Mouse (Mus musculus) heart, postnatal 0 days (tissue): ENCODE measurements around the gene Nfix. TPM values are rescaled to one million over a fixed set of nuclear protein-coding genes. Genes with fewer than 3 reads are reported as not detected.
A peak's percentile ranks its signal among the peaks of the same experiment; 100 is the strongest.

ENCODE experiments used
- ATAC-seq: fragments of 200-750 bp; cut with Nextera tagmentation; 2 replicates; pipeline ENCODE4 v1.8.0; 2017; ENCODE audit warnings: low read depth, moderate number of reproducible peaks, moderate library complexity; ENCODE audit not compliant: insufficient read depth
- DNase-seq: peaks from one replicate; pipeline ENCODE4 v3.0.0-alpha.2; 2016; ENCODE audit warnings: low spot score
- H3K27ac ChIP-seq: fragments of 300-500 bp; sonication (generic); 2 replicates; pipeline ENCODE4 v1.5.1; 2014; ENCODE audit warnings: low read depth, mild to moderate bottlenecking
- H3K27me3 ChIP-seq: fragments of 300-500 bp; sonication (generic); 2 replicates; pipeline ENCODE4 v1.6.1; 2014; ENCODE audit warnings: low read length, mixed read lengths; ENCODE audit not compliant: control insufficient read depth, insufficient read depth
- H3K36me3 ChIP-seq: fragments of 300-500 bp; sonication (generic); replicated peaks from 2 replicates; pipeline ENCODE4 v1.6.1; 2014; ENCODE audit warnings: low read length, mixed read lengths; ENCODE audit not compliant: control insufficient read depth, insufficient read depth
- H3K4me1 ChIP-seq: fragments of 300-500 bp; sonication (generic); 2 replicates; pipeline ENCODE4 v1.6.1; 2014; ENCODE audit warnings: antibody characterized with exemption; ENCODE audit not compliant: control insufficient read depth, insufficient read depth
- H3K4me2 ChIP-seq: fragments of 300-500 bp; sonication (generic); 2 replicates; pipeline ENCODE4 v1.6.1; 2014; ENCODE audit warnings: low read depth, mild to moderate bottlenecking, low read length, moderate library complexity
- H3K4me3 ChIP-seq: fragments of 300-500 bp; sonication (generic); 2 replicates; pipeline ENCODE4 v1.5.1; 2014; ENCODE audit warnings: low read depth, low read length
- H3K9ac ChIP-seq: fragments of 300-500 bp; sonication (generic); replicated peaks from 2 replicates; pipeline ENCODE4 v1.6.1; 2014; ENCODE audit warnings: low read depth, low read length, mixed read lengths
- H3K9me3 ChIP-seq: fragments of 300-500 bp; sonication (generic); replicated peaks from 2 replicates; pipeline ENCODE4 v1.6.1; 2016; ENCODE audit warnings: low read length; ENCODE audit not compliant: control insufficient read depth
- CTCF ChIP-seq: IDR thresholded peaks from 2 replicates; pipeline ENCODE4 v1.5.1; 2016; ENCODE audit warnings: antibody characterized with exemption, control low read depth, low read depth
- EP300 ChIP-seq: IDR thresholded peaks from 2 replicates; pipeline ENCODE4 v1.6.1; 2016; ENCODE audit warnings: antibody characterized with exemption, low read depth
- whole genome bisulfite sequencing: fragments of 180-500 bp; shearing (Covaris S2); extraction: QIAGEN DNeasy Blood & Tissue Kit; methylation state at CpG from one replicate; pipeline ENCODE4 v1.1.7; 2014; 5-methylcytosine and 5-hydroxymethylcytosine counted together
- polyA plus RNA-seq: library from polyadenylated mRNA; unstranded; fragments of >200 nt; fragmentation: Nextera tagmentation; extraction: Ambion mirVana; gene quantifications from 2 replicates; pipeline ENCODE4 v1.2.1, GENCODE M21; 2015
- total RNA-seq: library from RNA; depleted of rRNA; stranded (reverse); fragments of >200 nt; gene quantifications from 2 replicates; pipeline ENCODE4 v1.2.3, GENCODE M21; 2014; ENCODE audit warnings: low replicate concordance

The Nfix gene
- total and polyA plus RNA-seq, 2 experiments from 2014 or later = 18.2 to 41.9 TPM

GRCm38 (mm10) chr8:84845355-84846093, 45.4 kb upstream of the Nfix start:
- Histone ChIP-seq H3K4me3 (peak overlapping the region; percentile 72), H3K27me3 (no peaks in the 10 kb centered on the region), H3K4me1 (peaks cover 17% of the 10 kb centered on the region; the same call in 1 of the 2 replicates), H3K4me2 (peak overlapping the region; percentile 67), H3K27ac (no peak overlapping the region), H3K9ac (peak overlapping the region; percentile 66), H3K36me3 (peaks cover 43% of the 10 kb centered on the region), H3K9me3 (no peaks in the 10 kb centered on the region)
- ATAC-seq = no peak
- TF ChIP-seq EP300 (no peak), CTCF (peak; percentile 63)
- peak; percentile 40 for DNase-seq
- 9% methylated on average over 12 of the region's 12 CpGs for WGBS

- Histone ChIP-seq H3K27me3 (no peaks in the 10 kb centered on the region), H3K27ac (no peak overlapping the region)
- no peak for ATAC-seq
Measured at GRCm38 (mm10) chr8:84844397-84845070, 44.4 kb upstream of the Nfix start.

DNA sequence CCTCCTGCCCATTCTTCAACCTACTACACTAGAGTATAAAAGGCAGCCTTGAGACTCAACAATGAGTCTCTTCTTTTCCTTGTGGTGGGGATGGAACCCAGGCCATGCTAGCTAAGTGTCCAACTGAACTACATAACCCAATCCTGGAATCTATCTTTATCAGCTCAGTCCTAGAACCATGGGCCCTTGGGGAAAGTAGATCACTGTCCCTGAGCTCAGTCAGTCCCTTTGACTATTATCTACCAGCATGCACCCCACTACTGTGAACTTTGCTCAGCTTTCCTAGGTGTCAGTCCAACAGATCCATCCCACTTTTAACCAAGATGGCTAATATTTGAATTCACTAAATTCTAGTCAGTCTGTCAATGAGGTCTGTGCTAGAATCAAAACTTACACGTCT, 41.4 kb upstream of the Nfix start:
- Histone ChIP-seq H3K9ac (no peak overlapping the region), H3K4me1 (peaks cover 18% of the 10 kb centered on the region; the same call in 1 of the 2 replicates), H3K4me2 (no peak overlapping the region)

More at GRCm38 (mm10) chr8:84844397-84845070, 44.4 kb upstream of the Nfix start:
- Histone ChIP-seq H3K9me3 (no peaks in the 10 kb centered on the region), H3K4me2 (no peak overlapping the region), H3K4me3 (0 out of 2 replicates have a peak overlapping the region, but pooled peaks have one; percentile 72), H3K9ac (no peak overlapping the region), H3K4me1 (peaks cover 21% of the 10 kb centered on the region; the same call in 1 of the 2 replicates), H3K36me3 (peaks cover 43% of the 10 kb centered on the region)
- no peak for TF ChIP-seq CTCF
- TF ChIP-seq EP300 = no peak
- DNase-seq = no peak
- 70% methylated on average over 9 of the region's 9 CpGs for WGBS

GRCm38 (mm10) chr8:84840248-84840999, 40.3 kb upstream of the Nfix start, which contains the start of gene Rad23a:
Rad23a (minus strand) TSS chr8:84840665.
- TF ChIP-seq CTCF = no peak
- 0 out of 2 replicates have a peak, but pooled peaks have one; percentile 12 for TF ChIP-seq EP300
- peak within 1 kb of the TSS; percentile 93 for H3K4me3 ChIP-seq
- peaks cover 77% of the 10 kb centered on the region for H3K36me3 ChIP-seq
- DNase-seq (peak; percentile 96), ATAC-seq (peak; percentile 96)
- peak within 1 kb of the TSS; percentile 78 for H3K4me2 ChIP-seq
- H3K9me3 ChIP-seq = no peaks in the 10 kb centered on the region
- peak within 1 kb of the TSS; percentile 80 for H3K9ac ChIP-seq
- H3K27ac ChIP-seq = peak within 1 kb of the TSS; percentile 86
- H3K27me3 ChIP-seq = no peaks in the 10 kb centered on the region
- peaks cover 15% of the 10 kb centered on the region; the same call in 1 of the 2 replicates for H3K4me1 ChIP-seq
- under 1% methylated on average over 54 of the region's 55 CpGs for WGBS

More for the DNA sequence above, 41.4 kb upstream of the Nfix start:
- Histone ChIP-seq H3K27me3 (no peaks in the 10 kb centered on the region), H3K27ac (no peak overlapping the region; the same call in 1 of the 2 replicates), H3K36me3 (peaks cover 66% of the 10 kb centered on the region), H3K9me3 (no peaks in the 10 kb centered on the region), H3K4me3 (no peak overlapping the region)
- no peak for TF ChIP-seq CTCF
- TF ChIP-seq EP300 = no peak
- DNase-seq (no peak), ATAC-seq (no peak)
- WGBS = 71% methylated on average over 1 of the region's 1 CpGs

DNA sequence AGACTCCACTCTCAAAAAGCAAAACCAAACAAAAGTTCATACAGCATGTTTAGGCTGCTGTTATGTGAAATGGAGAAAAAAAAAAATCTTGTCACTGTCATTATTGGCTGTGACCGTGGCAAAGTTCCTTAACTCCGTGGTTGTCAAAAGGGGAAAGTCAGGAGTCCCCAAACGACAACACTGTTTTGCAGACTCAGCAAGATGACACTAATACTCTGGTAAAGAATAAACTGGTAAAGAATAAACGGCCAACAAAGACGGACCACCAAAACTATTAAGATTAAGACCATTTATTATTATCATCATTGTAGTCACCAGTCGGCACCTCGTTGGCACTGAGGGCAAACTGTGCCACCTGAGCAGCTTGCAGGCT, 39.7 kb upstream of the Nfix start:
- WGBS = 5% methylated on average over 7 of the region's 7 CpGs
- Histone ChIP-seq H3K9me3 (no peaks in the 10 kb centered on the region), H3K9ac (peak overlapping the region; percentile 80)

More for the DNA sequence above, 39.7 kb upstream of the Nfix start:
- Histone ChIP-seq H3K4me2 (peak overlapping the region; percentile 78), H3K27ac (peak overlapping the region; percentile 86), H3K4me3 (peak overlapping the region; percentile 93), H3K4me1 (peaks cover 9% of the 10 kb centered on the region; the same call in 1 of the 2 replicates), H3K36me3 (peaks cover 76% of the 10 kb centered on the region), H3K27me3 (no peaks in the 10 kb centered on the region)
- TF ChIP-seq CTCF = no peak
- TF ChIP-seq EP300 = 0 out of 2 replicates have a peak, but pooled peaks have one; percentile 11
- no peak for ATAC-seq
- no peak for DNase-seq
